Mouse (Mus musculus): ENCODE measurements around the gene Usp2. TPM values are rescaled to one million over a fixed set of nuclear protein-coding genes. Genes with fewer than 3 reads are reported as not detected.

Gene Usp2
- total RNA-seq, 2 experiments from 2014 or later, result 1.3 to 5.7 TPM

DNA sequence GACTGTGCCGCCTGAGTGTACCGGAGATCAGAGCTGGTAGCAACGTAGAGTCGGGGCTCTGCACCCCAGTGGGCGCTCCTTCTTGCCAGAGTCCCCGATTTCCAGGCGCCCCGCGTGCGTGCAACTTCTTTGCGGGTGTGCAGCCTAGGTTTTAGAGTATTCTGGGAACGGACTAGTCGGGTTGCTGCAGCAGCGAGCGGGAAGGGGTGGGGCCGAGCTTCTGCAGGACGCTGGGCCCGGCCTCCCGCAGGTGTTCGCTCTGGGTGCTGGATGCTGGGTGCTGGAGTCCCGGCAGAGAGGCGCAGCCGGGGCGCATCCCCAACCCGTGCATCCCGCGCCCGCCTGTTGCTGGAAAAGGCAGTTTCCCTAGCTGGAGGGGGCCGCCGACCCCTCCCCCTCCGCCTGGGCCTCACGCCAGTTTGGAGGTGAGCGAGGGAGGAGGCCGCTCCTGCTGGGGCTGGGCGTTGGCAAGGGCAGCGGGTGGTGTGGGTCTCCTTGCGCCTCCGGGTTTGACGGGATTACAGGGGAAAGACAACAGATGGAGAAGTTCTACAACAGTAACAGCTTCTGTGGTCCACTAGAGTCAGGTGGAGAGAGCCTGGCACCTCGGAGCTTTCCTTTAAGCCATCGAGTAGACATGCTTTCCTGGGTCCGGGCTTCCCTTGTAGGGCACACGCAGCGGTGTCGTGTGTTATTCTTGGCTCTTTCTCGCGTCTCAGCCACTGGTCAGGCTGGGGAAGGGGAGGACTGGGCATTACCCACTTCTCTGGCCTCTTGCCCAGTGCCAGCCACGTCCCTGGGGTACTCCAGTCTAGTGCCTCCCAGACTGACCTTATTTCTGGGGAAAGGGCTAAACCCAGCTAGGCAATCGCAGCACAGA is 68.3 kb downstream of the Usp2 start:
- ATAC-seq (replicated peaks; ENCODE audit: low FRiP score, poor library complexity, severe bottlenecking), result no peak

GRCm38 (mm10) chr9:44135731-44136411 is 69.0 kb downstream of the Usp2 start:
- no peak for ATAC-seq (replicated peaks; ENCODE audit: low FRiP score, poor library complexity, severe bottlenecking)

DNA sequence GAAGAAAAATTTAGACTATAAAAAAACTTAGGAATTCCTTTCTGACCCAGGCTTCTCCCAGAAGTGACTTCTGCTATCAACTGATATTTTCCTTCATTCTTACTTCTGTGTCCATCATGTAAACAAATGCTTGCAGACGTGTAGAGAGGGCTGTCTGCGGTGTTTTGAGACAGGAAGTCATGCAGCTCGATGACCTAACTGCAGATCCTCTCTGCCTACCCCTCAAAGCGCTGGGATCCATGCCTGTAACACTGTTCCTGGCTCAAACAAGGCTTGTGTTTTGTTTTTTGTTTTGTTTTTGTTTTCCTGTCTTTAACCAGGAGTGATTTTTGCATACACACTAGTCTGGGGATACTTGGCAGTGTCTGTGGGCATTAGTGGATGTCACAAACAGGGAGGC is 71.0 kb downstream of the Usp2 start:
- no peak for ATAC-seq (replicated peaks; ENCODE audit: low FRiP score, poor library complexity, severe bottlenecking)

GRCm38 (mm10) chr9:44141951-44142350 is 75.1 kb downstream of the Usp2 start:
- no peak for ATAC-seq (replicated peaks; ENCODE audit: low FRiP score, poor library complexity, severe bottlenecking)

DNA sequence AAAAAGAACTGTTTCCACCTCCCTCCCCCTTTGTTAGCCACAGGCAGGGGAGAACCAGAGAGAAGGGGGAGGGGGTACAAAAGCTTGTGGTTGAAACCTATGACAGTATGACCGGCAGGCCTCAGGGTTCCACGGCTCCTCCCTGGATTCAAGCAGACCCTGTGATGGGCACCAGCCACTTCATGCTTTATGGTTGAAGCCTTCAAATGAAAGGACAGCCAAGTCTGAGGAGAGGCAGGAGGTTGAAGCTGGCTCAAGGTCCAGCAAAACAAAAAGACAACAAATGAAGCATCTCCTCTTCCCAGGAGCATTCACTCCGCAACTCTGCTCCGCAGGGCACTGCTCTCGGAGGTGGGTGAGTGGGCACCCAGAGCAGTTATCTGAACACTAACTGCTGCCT is 76.6 kb downstream of the Usp2 start:
- no peak for ATAC-seq (replicated peaks; ENCODE audit: low FRiP score, poor library complexity, severe bottlenecking)

DNA sequence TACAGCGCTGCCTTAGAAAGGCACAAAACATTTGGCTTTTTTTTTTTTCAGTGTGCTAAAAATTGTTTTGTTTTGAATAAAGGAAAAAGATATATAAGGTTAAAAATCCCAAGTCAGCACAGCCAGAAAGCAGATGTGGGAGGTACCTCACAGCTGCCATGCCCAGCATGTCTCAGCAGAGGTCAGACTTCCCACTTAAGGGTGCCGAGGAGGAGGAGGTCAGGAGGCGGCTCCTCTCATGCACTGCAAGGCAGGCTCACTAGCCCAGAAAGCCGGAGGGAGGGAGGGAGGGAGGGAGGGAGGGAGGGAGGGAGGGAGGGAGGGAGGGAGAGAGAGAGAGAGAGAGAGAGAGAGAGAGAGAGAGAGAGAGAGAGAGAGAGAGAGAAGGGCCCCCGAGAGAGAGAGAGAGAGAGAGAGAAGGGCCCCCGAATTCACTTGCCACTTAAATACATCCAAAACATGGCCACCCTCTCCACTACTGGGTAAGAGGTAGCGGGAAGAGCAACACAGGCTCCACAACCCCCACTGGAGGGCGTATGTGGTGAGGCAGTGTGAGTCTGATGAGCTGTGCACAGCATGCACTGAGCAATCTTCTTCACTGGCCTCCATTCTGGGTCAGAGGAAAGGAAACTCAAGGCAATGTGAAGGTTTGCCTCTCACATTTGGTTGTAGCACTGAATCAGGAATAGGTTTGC is 77.3 kb downstream of the Usp2 start:
- no peak for ATAC-seq (replicated peaks; ENCODE audit: low FRiP score, poor library complexity, severe bottlenecking)

DNA sequence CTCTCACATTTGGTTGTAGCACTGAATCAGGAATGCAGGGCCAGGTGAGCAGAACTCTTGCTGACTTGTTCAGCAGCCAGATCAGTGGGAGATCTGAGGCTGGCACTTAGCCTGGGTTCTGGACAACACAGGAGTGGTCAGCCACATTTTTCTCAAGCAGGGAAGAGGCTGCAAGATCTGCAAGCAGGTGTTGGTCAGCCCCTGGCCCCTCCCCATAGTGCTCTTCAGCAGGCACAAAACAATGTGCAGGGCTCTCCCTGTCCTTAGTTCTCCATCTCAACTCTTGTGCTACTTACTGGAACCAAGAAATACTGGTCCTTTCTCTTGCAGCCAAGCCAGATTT is 77.9 kb downstream of the Usp2 start:
- no peak for ATAC-seq (replicated peaks; ENCODE audit: low FRiP score, poor library complexity, severe bottlenecking)

Other genes starting within 250 kb of the Usp2 start
- 1.5 and 9.0 TPM in 2 replicates for gene Thy1, start 23.6 kb upstream of the Usp2 start, total RNA-seq (2015; ENCODE audit: low replicate concordance)
- 5.0 TPM in 1 of 2 replicates, not detected in the other for gene Thy1, start 23.6 kb upstream of the Usp2 start, total RNA-seq (2017; ENCODE audit: low replicate concordance)
- gene Mfrp, start 34.7 kb downstream of the Usp2 start, total RNA-seq (2015; ENCODE audit: low replicate concordance), result not detected in 2 replicates
- not detected in 2 replicates for gene Mfrp, start 34.7 kb downstream of the Usp2 start, total RNA-seq (2017; ENCODE audit: low replicate concordance)
- gene C1qtnf5, start 40.2 kb downstream of the Usp2 start, total RNA-seq (2015; ENCODE audit: low replicate concordance), result 2.1 TPM in 1 of 2 replicates, not detected in the other
- gene C1qtnf5, start 40.2 kb downstream of the Usp2 start, total RNA-seq (2017; ENCODE audit: low replicate concordance), result not detected in 2 replicates
- not detected in 2 replicates for gene Gm49380, start 46.5 kb downstream of the Usp2 start, total RNA-seq (2015; ENCODE audit: low replicate concordance)
- gene Gm49380, start 46.5 kb downstream of the Usp2 start, total RNA-seq (2017; ENCODE audit: low replicate concordance), result not detected in 2 replicates
- gene Rnf26, start 46.5 kb downstream of the Usp2 start, total RNA-seq (2015; ENCODE audit: low replicate concordance), result 11.1 and 23.6 TPM in 2 replicates
- 13.5 and 15.6 TPM in 2 replicates for gene Rnf26, start 46.5 kb downstream of the Usp2 start, total RNA-seq (2017; ENCODE audit: low replicate concordance)
- 0.77 TPM in 1 of 2 replicates, not detected in the other for gene Mcam, start 67.4 kb downstream of the Usp2 start, total RNA-seq (2015; ENCODE audit: low replicate concordance)
- 0.60 TPM in 1 of 2 replicates, not detected in the other for gene Mcam, start 67.4 kb downstream of the Usp2 start, total RNA-seq (2017; ENCODE audit: low replicate concordance)
- 43.7 and 46.9 TPM in 2 replicates for gene Cbl, start 167.0 kb downstream of the Usp2 start, total RNA-seq (2015; ENCODE audit: low replicate concordance)
- gene Cbl, start 167.0 kb downstream of the Usp2 start, total RNA-seq (2017; ENCODE audit: low replicate concordance), result 14.6 and 35.3 TPM in 2 replicates
- gene Ccdc153, start 173.7 kb downstream of the Usp2 start, total RNA-seq (2015; ENCODE audit: low replicate concordance), result not detected in 2 replicates
- not detected in 2 replicates for gene Ccdc153, start 173.7 kb downstream of the Usp2 start, total RNA-seq (2017; ENCODE audit: low replicate concordance)
- not detected in 2 replicates for gene Pdzd3, start 184.4 kb downstream of the Usp2 start, total RNA-seq (2015; ENCODE audit: low replicate concordance)
- not detected in 2 replicates for gene Pdzd3, start 184.4 kb downstream of the Usp2 start, total RNA-seq (2017; ENCODE audit: low replicate concordance)
- gene Nlrx1, start 201.6 kb downstream of the Usp2 start, total RNA-seq (2015; ENCODE audit: low replicate concordance), result 2.7 and 5.6 TPM in 2 replicates
- 0.98 and 11.2 TPM in 2 replicates for gene Nlrx1, start 201.6 kb downstream of the Usp2 start, total RNA-seq (2017; ENCODE audit: low replicate concordance)
- 20.8 and 24.2 TPM in 2 replicates for gene Abcg4, start 221.6 kb downstream of the Usp2 start, total RNA-seq (2015; ENCODE audit: low replicate concordance)
- gene Abcg4, start 221.6 kb downstream of the Usp2 start, total RNA-seq (2017; ENCODE audit: low replicate concordance), result 18.1 and 18.8 TPM in 2 replicates
- gene Hinfp, start 238.7 kb downstream of the Usp2 start, total RNA-seq (2015; ENCODE audit: low replicate concordance), result 2.5 and 4.6 TPM in 2 replicates
- 8.4 and 14.6 TPM in 2 replicates for gene Hinfp, start 238.7 kb downstream of the Usp2 start, total RNA-seq (2017; ENCODE audit: low replicate concordance)

Measured in erythroblast, adult 5-6 weeks (primary cell).